Mouse (Mus musculus): ENCODE data around the gene Gm20425. TPM values are rescaled to one million over a fixed set of nuclear protein-coding genes. Genes with fewer than 3 reads are reported as not detected.

Gm20425 gene
- polyA plus RNA-seq, 1 experiment from 2014 or later, result 1.9 TPM

DNA sequence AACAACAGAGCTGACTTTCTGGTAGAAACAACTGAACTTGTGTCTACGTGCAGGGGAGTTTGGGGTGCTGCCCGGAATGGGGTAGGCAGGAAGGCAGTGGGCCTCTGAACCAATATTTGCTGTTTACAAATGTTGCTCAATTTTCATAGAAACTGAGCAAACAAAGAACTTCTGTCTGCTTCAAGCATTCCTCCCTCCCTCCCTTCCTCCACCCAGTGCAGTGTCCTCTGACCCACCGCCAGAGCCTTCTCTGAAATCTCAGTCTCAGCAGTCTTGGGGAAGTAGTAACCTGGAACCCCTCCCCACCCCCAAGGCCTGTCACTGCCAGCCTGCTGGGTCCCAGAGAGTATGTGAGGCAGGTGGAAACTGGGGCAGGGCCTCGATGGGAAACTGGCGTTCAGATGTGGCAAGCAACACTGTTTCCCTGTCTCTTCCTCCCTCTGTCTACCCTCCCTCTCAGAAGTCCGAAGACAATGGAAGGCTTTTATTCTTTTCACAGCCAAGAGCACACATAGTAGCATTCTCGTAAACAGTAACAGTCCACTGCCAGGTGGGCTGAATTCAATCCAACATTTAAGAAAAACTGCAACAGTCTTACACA is 4.6 kb upstream of the Gm20425 start:
- Histone ChIP-seq H3K27me3 (ENCODE audit: insufficient read depth, low read length) (no peaks in the 10 kb centered on the region), H3K4me1 (replicated peaks; ENCODE audit: insufficient read depth, low read length) (no peaks in the 10 kb centered on the region), H3K4me2 (ENCODE audit: low read length) (no peak overlapping the region), H3K9ac (ENCODE audit: low read depth, low read length) (no peak overlapping the region), H3K4me3 (replicated peaks; ENCODE audit: low read depth, low read length) (no peak overlapping the region), H3K36me3 (ENCODE audit: insufficient read depth, low read length) (no peaks in the 10 kb centered on the region), H3K9me3 (replicated peaks; ENCODE audit: low read length) (no peaks in the 10 kb centered on the region), H3K27ac (no peak overlapping the region)
- ATAC-seq (replicated peaks; ENCODE audit: low FRiP score, low read depth) (no peak), DNase-seq (ENCODE audit: low spot score) (no peak)
- TF ChIP-seq CTCF (IDR thresholded peaks at IDR 0.05; ENCODE audit: low read depth), result no peak
- WGBS, result 67% methylated on average over 7 of the region's 7 CpGs

DNA sequence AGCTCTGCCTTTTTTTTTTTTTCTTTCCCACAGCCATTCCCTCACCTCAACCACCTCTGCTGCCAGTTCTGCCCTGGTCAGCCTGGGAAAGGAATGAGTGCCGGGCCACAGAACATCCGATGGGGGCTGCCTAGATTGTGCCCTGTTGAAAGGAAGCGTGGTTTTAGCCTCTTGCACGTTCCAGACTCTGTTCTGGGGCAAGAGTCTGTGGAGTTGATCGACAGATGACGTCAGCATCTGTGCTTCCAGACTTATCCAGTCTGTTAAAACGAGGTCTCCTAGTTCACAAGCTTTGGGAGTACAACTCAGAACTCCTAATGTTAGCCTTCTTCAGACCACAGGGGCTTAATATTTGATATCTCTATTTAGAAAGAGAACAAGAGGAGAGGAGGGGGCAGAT is 4.0 kb upstream of the Gm20425 start:
- WGBS, result 81% methylated on average over 7 of the region's 7 CpGs
- no peak for TF ChIP-seq CTCF (IDR thresholded peaks at IDR 0.05; ENCODE audit: low read depth)
- DNase-seq (ENCODE audit: low spot score), result no peak
- no peak overlapping the region for H3K9ac ChIP-seq (ENCODE audit: low read depth, low read length)
- ATAC-seq (replicated peaks; ENCODE audit: low FRiP score, low read depth), result no peak
- no peak overlapping the region for H3K4me2 ChIP-seq (ENCODE audit: low read length)
- no peaks in the 10 kb centered on the region for H3K4me1 ChIP-seq (replicated peaks; ENCODE audit: insufficient read depth, low read length)
- H3K36me3 ChIP-seq (ENCODE audit: insufficient read depth, low read length), result no peaks in the 10 kb centered on the region
- H3K27me3 ChIP-seq (ENCODE audit: insufficient read depth, low read length), result no peaks in the 10 kb centered on the region
- no peak overlapping the region for H3K4me3 ChIP-seq (replicated peaks; ENCODE audit: low read depth, low read length)
- H3K27ac ChIP-seq, result no peak overlapping the region
- no peaks in the 10 kb centered on the region for H3K9me3 ChIP-seq (replicated peaks; ENCODE audit: low read length)

DNA sequence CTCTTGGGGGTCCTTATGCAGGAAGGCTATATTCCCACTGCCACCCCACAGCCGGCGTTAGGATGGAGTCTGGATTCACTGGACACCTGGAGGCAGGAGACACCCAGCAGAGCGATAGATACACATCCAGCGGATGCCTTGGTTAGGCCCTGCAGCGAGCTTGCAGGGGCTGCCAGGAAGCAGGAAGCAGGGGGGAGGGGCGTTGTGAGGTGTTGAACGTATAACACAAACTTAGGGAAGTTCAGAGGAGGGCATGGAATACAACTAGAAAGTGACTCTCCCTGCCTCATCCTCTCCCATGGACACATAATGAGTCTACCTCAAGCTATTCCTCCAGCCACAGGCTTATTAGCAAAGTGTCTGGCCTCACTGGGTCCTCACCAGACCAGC is 2.9 kb upstream of the Gm20425 start:
- no peak for TF ChIP-seq CTCF (IDR thresholded peaks at IDR 0.05; ENCODE audit: low read depth)
- no peak for DNase-seq (ENCODE audit: low spot score)

DNA sequence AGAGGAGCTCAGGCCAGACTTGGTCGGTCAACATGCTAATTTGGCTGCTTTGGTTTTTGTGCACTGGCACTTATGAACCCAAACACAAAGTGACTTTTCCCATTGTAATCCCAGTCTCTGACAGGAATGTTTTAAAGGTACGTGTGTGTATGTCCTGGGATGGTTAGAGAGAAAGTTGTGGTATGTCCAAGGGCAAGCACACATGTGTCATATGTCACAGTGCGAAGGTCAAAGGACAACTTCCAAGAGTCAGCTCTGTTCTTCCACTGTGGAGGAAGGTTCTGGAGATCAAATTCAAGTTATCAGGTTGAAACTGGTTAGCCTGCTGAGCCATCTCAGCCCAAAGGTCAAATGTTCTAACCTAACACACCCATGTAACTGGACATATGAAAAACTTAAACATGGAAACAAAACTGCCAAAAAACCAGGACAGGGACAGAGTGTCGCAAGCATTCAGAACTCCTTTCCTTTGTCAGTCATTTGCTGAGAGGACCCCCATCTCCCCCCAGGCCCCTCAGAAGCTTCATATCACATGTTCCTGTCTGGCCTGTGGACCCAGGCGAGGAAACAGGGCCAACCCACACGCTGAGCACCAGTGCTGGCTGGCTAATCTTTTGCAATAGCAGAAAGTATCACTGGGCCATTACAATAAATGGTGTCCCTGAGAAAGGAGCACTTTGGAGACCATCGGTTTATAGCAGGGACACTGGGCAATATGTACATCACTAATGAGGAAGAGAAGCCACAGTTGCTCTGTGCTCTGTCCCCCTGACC is 2.3 kb upstream of the Gm20425 start:
- TF ChIP-seq CTCF (IDR thresholded peaks at IDR 0.05; ENCODE audit: low read depth), result no peak
- H3K4me2 ChIP-seq (ENCODE audit: low read length), result no peak overlapping the region
- H3K27ac ChIP-seq, result no peak overlapping the region
- H3K9ac ChIP-seq (ENCODE audit: low read depth, low read length), result no peak overlapping the region
- no peaks in the 10 kb centered on the region for H3K27me3 ChIP-seq (ENCODE audit: insufficient read depth, low read length)
- WGBS, result 87% methylated on average over 7 of the region's 7 CpGs
- H3K4me1 ChIP-seq (replicated peaks; ENCODE audit: insufficient read depth, low read length), result no peaks in the 10 kb centered on the region
- no peaks in the 10 kb centered on the region for H3K9me3 ChIP-seq (replicated peaks; ENCODE audit: low read length)
- DNase-seq (ENCODE audit: low spot score) (no peak), ATAC-seq (replicated peaks; ENCODE audit: low FRiP score, low read depth) (no peak)
- H3K36me3 ChIP-seq (ENCODE audit: insufficient read depth, low read length), result no peaks in the 10 kb centered on the region
- H3K4me3 ChIP-seq (replicated peaks; ENCODE audit: low read depth, low read length), result no peak overlapping the region

More for the DNA sequence above, 2.9 kb upstream of the Gm20425 start:
- Histone ChIP-seq H3K27me3 (ENCODE audit: insufficient read depth, low read length) (no peaks in the 10 kb centered on the region), H3K4me3 (replicated peaks; ENCODE audit: low read depth, low read length) (no peak overlapping the region), H3K36me3 (ENCODE audit: insufficient read depth, low read length) (no peaks in the 10 kb centered on the region), H3K4me2 (ENCODE audit: low read length) (no peak overlapping the region), H3K27ac (no peak overlapping the region), H3K9me3 (replicated peaks; ENCODE audit: low read length) (no peaks in the 10 kb centered on the region), H3K9ac (ENCODE audit: low read depth, low read length) (no peak overlapping the region), H3K4me1 (replicated peaks; ENCODE audit: insufficient read depth, low read length) (no peaks in the 10 kb centered on the region)
- ATAC-seq (replicated peaks; ENCODE audit: low FRiP score, low read depth), result no peak
- 60% methylated on average over 7 of the region's 7 CpGs for WGBS

DNA sequence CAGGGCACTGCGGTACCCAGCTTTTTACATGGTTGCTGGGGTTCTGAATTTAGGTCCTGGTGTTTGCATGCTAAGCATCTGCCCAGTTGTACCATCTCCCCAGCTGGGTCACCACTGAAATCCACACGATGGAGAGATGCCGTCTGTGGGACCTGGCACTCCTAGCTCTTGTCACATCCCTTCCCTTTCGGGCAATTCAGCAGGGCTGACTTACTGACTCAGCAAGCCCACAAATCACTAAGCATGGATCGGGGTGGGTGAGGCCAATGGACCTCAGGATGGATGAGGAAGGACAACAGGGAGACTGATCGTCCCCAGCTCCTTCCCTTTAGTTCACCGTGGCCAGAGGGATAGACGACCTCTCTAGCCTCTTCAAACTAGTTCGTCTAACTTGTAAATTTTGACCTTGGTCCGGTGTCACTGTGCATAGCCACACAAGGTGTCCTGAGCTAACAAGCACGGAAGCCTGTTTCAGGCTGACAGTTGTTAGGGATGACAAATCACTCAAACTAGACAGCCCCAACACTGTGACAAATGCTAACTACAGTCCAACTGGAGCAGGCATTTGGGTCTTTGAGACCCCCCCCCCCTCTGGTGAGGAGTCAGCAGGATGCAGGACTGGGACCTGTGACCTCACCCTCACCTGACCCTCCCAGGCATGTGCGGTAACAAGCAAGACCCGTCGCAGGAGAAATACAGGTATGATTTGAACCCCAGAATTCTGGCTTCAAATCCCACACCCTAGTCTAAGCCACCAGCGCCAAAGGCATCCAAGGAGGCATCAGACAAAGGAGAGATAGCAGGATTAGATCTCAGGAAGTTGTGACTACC is 855 bp downstream of the Gm20425 start:
- Histone ChIP-seq H3K27ac (no peak overlapping the region), H3K4me2 (ENCODE audit: low read length) (no peak overlapping the region), H3K36me3 (ENCODE audit: insufficient read depth, low read length) (no peaks in the 10 kb centered on the region), H3K27me3 (ENCODE audit: insufficient read depth, low read length) (no peaks in the 10 kb centered on the region), H3K9ac (ENCODE audit: low read depth, low read length) (no peak overlapping the region), H3K4me3 (replicated peaks; ENCODE audit: low read depth, low read length) (no peak overlapping the region), H3K9me3 (replicated peaks; ENCODE audit: low read length) (no peaks in the 10 kb centered on the region), H3K4me1 (replicated peaks; ENCODE audit: insufficient read depth, low read length) (no peaks in the 10 kb centered on the region)
- ATAC-seq (replicated peaks; ENCODE audit: low FRiP score, low read depth) (no peak), DNase-seq (ENCODE audit: low spot score) (no peak)
- WGBS, result 78% methylated on average over 15 of the region's 15 CpGs
- TF ChIP-seq CTCF (IDR thresholded peaks at IDR 0.05; ENCODE audit: low read depth), result no peak

DNA sequence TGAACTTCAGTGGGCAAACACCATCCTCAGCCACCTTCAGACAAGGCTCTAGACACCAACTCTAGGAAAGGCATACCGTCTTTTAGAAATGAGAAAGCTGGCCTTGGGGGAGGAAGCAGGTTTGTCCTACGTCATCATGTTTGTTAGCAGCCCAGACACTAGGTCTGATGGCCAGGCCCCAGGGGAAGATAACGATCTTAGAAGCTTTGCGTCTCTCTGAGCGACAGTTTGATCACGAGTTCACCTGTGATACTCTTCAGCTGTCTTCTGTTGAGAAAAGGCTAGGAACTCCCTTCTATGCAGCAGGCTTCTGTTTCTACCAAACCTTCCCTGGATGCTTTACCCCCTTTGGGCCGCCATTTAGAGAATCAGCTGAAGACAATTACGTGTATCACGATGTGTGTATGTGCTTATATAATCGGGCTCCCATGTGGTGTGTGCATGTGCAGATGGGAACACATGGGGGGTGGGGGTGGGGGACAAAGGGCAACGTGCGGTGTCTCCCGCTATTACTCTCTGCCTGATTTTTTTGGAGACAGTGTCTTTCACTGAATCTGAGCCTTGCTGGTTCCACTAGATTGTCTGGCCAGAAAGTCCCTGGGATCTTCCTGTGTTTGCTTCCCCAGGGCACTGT is 1.6 kb downstream of the Gm20425 start:
- DNase-seq (ENCODE audit: low spot score), result no peak
- H3K4me1 ChIP-seq (replicated peaks; ENCODE audit: insufficient read depth, low read length), result no peaks in the 10 kb centered on the region
- 77% methylated on average over 13 of the region's 13 CpGs for WGBS
- no peak for TF ChIP-seq CTCF (IDR thresholded peaks at IDR 0.05; ENCODE audit: low read depth)
- H3K4me3 ChIP-seq (replicated peaks; ENCODE audit: low read depth, low read length), result no peak overlapping the region
- no peak overlapping the region for H3K4me2 ChIP-seq (ENCODE audit: low read length)
- no peaks in the 10 kb centered on the region for H3K36me3 ChIP-seq (ENCODE audit: insufficient read depth, low read length)
- no peaks in the 10 kb centered on the region for H3K27me3 ChIP-seq (ENCODE audit: insufficient read depth, low read length)
- H3K27ac ChIP-seq, result no peak overlapping the region
- no peak overlapping the region for H3K9ac ChIP-seq (ENCODE audit: low read depth, low read length)
- no peaks in the 10 kb centered on the region for H3K9me3 ChIP-seq (replicated peaks; ENCODE audit: low read length)
- ATAC-seq (replicated peaks; ENCODE audit: low FRiP score, low read depth), result no peak

All from kidney, postnatal 0 days (tissue).